Mouse (Mus musculus) yolk sac, embryonic 10.5 days (tissue): ENCODE results near the gene Cd300ld2.
"Not testable (repeated sequence)": the region's sequence is repeated elsewhere in the genome, so short reads cannot be mapped to it uniquely, and the experiment has no call there.

Experiments used
- DNase-seq: peaks from one replicate; pipeline ENCODE4 v3.0.0-alpha.2; 2017; ENCODE audit warnings: low spot score

Gene Cd300ld2

GRCm38 (mm10) chr11:115016093-115016492 is at the start of gene Cd300ld2:
TSS of gene Cd300ld2 (minus strand) at chr11:115016193.
- not testable (repeated sequence) for DNase-seq

GRCm38 (mm10) chr11:115062077-115062476 is 46.1 kb upstream of the Cd300ld2 start, which contains the start of gene Cd300e:
TSS of gene Cd300e (minus strand) at chr11:115062177.
- DNase-seq: no peak

GRCm38 (mm10) chr11:115059797-115060196 is 43.8 kb upstream of the Cd300ld2 start:
- no peak for DNase-seq

GRCm38 (mm10) chr11:115058701-115059100 is 42.7 kb upstream of the Cd300ld2 start:
- DNase-seq: no peak

GRCm38 (mm10) chr11:115054537-115054936 is 38.5 kb upstream of the Cd300ld2 start:
- DNase-seq: no peak

- DNase-seq: no peak
Observed at GRCm38 (mm10) chr11:115052991-115053390, 37.0 kb upstream of the Cd300ld2 start.

GRCm38 (mm10) chr11:115052206-115052605 is 36.2 kb upstream of the Cd300ld2 start:
- DNase-seq: peak; percentile 53

GRCm38 (mm10) chr11:115049282-115049895 is 33.4 kb upstream of the Cd300ld2 start:
- DNase-seq: no peak

GRCm38 (mm10) chr11:115048259-115048658 is 32.3 kb upstream of the Cd300ld2 start, which contains the start of gene Cd300ld3:
TSS of gene Cd300ld3 (minus strand) at chr11:115048409.
- DNase-seq: no peak

- DNase-seq: not testable (repeated sequence)
Observed at GRCm38 (mm10) chr11:115037669-115038068, 21.7 kb upstream of the Cd300ld2 start, which contains the start of gene Cd300ld5. TSS of gene Cd300ld5 (minus strand) at chr11:115037769.

- DNase-seq: not testable (repeated sequence)
Observed at GRCm38 (mm10) chr11:115026912-115027311, 10.9 kb upstream of the Cd300ld2 start, which contains the start of gene Cd300ld4. TSS of gene Cd300ld4 (minus strand) at chr11:115027012.

GRCm38 (mm10) chr11:115004070-115004469 is 11.9 kb downstream of the Cd300ld2 start:
- DNase-seq: no peak

- no peak for DNase-seq
Observed at GRCm38 (mm10) chr11:115001474-115002040, 14.4 kb downstream of the Cd300ld2 start, which contains the start of gene Cd300c2. TSS of gene Cd300c2 (minus strand) at chr11:115001880.

- no peak for DNase-seq
Observed at GRCm38 (mm10) chr11:114989793-114990192, 26.2 kb downstream of the Cd300ld2 start, which contains the start of gene Cd300ld. TSS of gene Cd300ld (minus strand) at chr11:114989922.

GRCm38 (mm10) chr11:114981866-114982265 is 34.1 kb downstream of the Cd300ld2 start:
- DNase-seq: no peak

GRCm38 (mm10) chr11:114972726-114973125 is 43.3 kb downstream of the Cd300ld2 start:
- no peak for DNase-seq

GRCm38 (mm10) chr11:114968752-114969207 is 47.2 kb downstream of the Cd300ld2 start, which contains the start of gene Cd300c:
TSS of gene Cd300c (minus strand) at chr11:114969157.
- DNase-seq: no peak

GRCm38 (mm10) chr11:114965182-114965828 is 50.7 kb downstream of the Cd300ld2 start:
- no peak for DNase-seq

- DNase-seq: no peak
Observed at GRCm38 (mm10) chr11:114960369-114960768, 55.6 kb downstream of the Cd300ld2 start.
